9 mouse cellular contexts compared by ENCODE assay signal in the genomic region with DNA sequence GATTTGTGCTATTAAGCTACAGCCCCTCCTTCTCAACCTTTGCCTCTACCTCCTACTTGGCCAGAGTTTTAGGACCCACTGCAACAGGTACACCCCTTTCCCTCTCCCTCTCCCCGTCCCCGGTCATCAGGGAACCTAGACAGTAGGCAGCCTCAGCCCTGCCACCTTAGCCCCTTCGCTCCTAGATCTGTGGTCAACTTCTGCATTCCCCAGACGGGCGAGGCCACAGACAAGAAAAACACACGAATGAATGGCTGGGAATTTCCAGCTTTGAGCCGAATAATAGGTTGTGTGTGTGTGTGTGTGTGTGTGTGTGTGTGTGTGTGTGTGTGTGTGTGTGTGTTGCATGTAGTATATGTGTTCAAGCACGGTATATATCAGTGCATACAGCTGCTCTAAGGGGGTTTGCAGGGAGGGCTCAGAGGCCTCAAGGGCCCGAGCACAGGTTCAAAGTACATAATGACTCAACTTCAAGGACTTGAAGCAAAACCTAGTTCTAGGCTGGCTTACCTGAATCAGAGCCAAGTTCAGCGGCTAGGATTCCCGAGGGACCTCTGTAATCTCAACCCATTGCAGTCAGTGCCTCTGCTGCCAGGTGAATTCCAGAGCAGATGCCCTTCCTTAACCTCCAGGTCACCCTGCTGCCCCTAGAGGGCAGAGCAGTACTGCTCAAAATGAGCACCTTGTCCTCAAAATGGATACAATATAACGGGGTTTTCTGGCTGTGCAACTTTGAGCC. TPM values are rescaled to one million over a fixed set of nuclear protein-coding genes. Genes with fewer than 3 reads are reported as not detected.
DNase-seq lines count a peak whose midpoint lies in the region; TF ChIP-seq lines count a peak whose summit lies in the region.
"Had no signal": no experiment of that assay in that cellular context is flagged by ENCODE, and none has a peak within 500 bp of the region (broad histone marks: within the 10 kb centered on the region; RNA-seq: fewer than 3 reads in every experiment).

No protein-coding gene starts in this region.

- in situ Hi-C loops in ES-E14 (cut with MboI; ENCODE audit: low sequenced_read_pairs in 2 of 2, unreplicated experiment in 2 of 2), result no loop called here

- no peaks in the 10 kb centered on the region for H3K9me3 ChIP-seq in ES-E14 (ENCODE audit: control insufficient read depth, insufficient read depth, low read depth, low read length)
- H3K9me3 ChIP-seq: embryonic facial prominence, embryonic 12.5 days had no signal

- DNase-seq in heart, adult 8-10 months (ENCODE audit: low spot score), result peak; percentile 57
- no peak for DNase-seq in heart, postnatal 25 days (ENCODE audit: low spot score)
- DNase-seq in ES-E14 (ENCODE audit: low read depth, low spot score), result no peak
- peak; percentile 20 to 38 for DNase-seq in cerebellum, postnatal 36 days
- peak; percentile 77 for DNase-seq in kidney, postnatal 14 days
- no peak for DNase-seq in Muller cell, postnatal 12 days (ENCODE audit: inconsistent ontology term)
- DNase-seq in neural tube, embryonic 10.5 days (ENCODE audit: extremely low spot score, low spot score), result no peak

- H3K4me3 ChIP-seq in ES-E14 (ENCODE audit: insufficient read depth in 1 of 2, low read depth in 1 of 2, low read length in 2 of 2, poor library complexity in 1 of 2, severe bottlenecking in 1 of 2), result no peak overlapping the region
- no peak overlapping the region for H3K4me3 ChIP-seq in small intestine, adult 2 months (ENCODE audit: low read depth, low read length)
- H3K4me3 ChIP-seq: embryonic facial prominence, embryonic 12.5 days had no signal

- H3K36me3 ChIP-seq in ES-E14 (ENCODE audit: control insufficient read depth, insufficient read depth, low read length, poor library complexity, severe bottlenecking), result no peaks in the 10 kb centered on the region
- peaks cover 4% of the 10 kb centered on the region; the same call in 1 of the 2 replicates for H3K36me3 ChIP-seq in small intestine, adult 2 months (ENCODE audit: control insufficient read depth, insufficient read depth, low read length)
- H3K36me3 ChIP-seq: embryonic facial prominence, embryonic 12.5 days had no signal

- H3K27me3 ChIP-seq in small intestine, adult 2 months (ENCODE audit: control insufficient read depth, insufficient read depth, low read length), result no peaks in the 10 kb centered on the region
- H3K27me3 ChIP-seq: embryonic facial prominence, embryonic 12.5 days had no signal

- H3K27ac ChIP-seq in ES-E14 (ENCODE audit: insufficient read depth, low read depth, low read length, poor library complexity, severe bottlenecking), result no peak overlapping the region
- H3K27ac ChIP-seq in small intestine, adult 2 months (ENCODE audit: insufficient read depth, low read depth, low read length), result peak overlapping the region; percentile 87
- H3K27ac ChIP-seq: embryonic facial prominence, embryonic 12.5 days had no signal

- WGBS in small intestine, adult 2 months, result 19% methylated on average over 12 of the region's 12 CpGs

- TF ChIP-seq POLR2A in small intestine, adult 2 months (IDR thresholded peaks at IDR 0.05; ENCODE audit: low read depth, low read length), result no peak

- H3K4me1 ChIP-seq in ES-E14 (ENCODE audit: control insufficient read depth in 2 of 2, insufficient read depth in 2 of 2, low read length in 2 of 2, poor library complexity in 1 of 2), result peaks cover 2 to 24% of the 10 kb centered on the region in 2 experiments; a peak in 3 of 4 replicates
- peaks cover 58% of the 10 kb centered on the region for H3K4me1 ChIP-seq in small intestine, adult 2 months (ENCODE audit: control insufficient read depth, insufficient read depth, insufficient read length, low read length)

- intact Hi-C loops in heart, postnatal 25 days (cut with DNase I), result loop anchor here (2.0 kb wide), 2 partner anchors 25 to 79 kb away; a partner anchor contains a TSS

- H3K9ac ChIP-seq in ES-E14 (ENCODE audit: insufficient read depth, low read depth, low read length, poor library complexity, severe bottlenecking), result no peak overlapping the region
- H3K9ac ChIP-seq: embryonic facial prominence, embryonic 12.5 days had no signal

- TF ChIP-seq CTCF in small intestine, adult 2 months (IDR thresholded peaks at IDR 0.05; ENCODE audit: extremely low read depth, insufficient read length, insufficient replicate concordance, low read depth, low read length), result peak; percentile 57; the same call in 1 of the 2 replicates

TF ChIP-seq in ES-E14, 5 proteins besides CTCF, POLR2A, EP300 and RAD21:
- TF ChIP-seq HCFC1 (IDR thresholded peaks at IDR 0.05; ENCODE audit: borderline replicate concordance, insufficient read depth, low read length) (no peak), ZC3H11A (IDR thresholded peaks at IDR 0.05; ENCODE audit: borderline replicate concordance, low read depth, low read length) (peak; percentile 50; the same call in 1 of the 2 replicates)

RNA-seq across cellular contexts. Expression of a gene that starts 13.6 kb away (rescaled TPM):
- 1 to 10 TPM; 5.7 to 8.2 (median 7.2) TPM for total RNA-seq in heart, adult 8-10 months (2022)
- 1 to 10 TPM; 2.2 to 4.0 TPM for total RNA-seq in heart, postnatal 25 days (2021)
- 5.3 and 8.0 TPM in 2 replicates for total RNA-seq in ES-E14 (2012; rRNA removed)
- polyA plus RNA-seq in small intestine, adult 2 months (2012; rRNA removed), result 55.9 and 160 TPM in 2 replicates

RNA-seq across cellular contexts. Expression of a gene that starts 24.8 kb away (rescaled TPM):
- total RNA-seq in heart, adult 8-10 months (2022), result not detected
- total RNA-seq in heart, postnatal 25 days (2021), result not detected
- total RNA-seq in ES-E14 (2012; rRNA removed), result 1.3 and 5.1 TPM in 2 replicates
- polyA plus RNA-seq in small intestine, adult 2 months (2012; rRNA removed), result 0.62 and 0.94 TPM in 2 replicates
- polyA plus RNA-seq: embryonic facial prominence, embryonic 12.5 days had no signal

RNA-seq across cellular contexts. Expression of a gene that starts 40.0 kb away (rescaled TPM):
- total RNA-seq in heart, adult 8-10 months (2022), result not detected
- total RNA-seq in heart, postnatal 25 days (2021), result not detected
- 0.48 and 6.1 TPM in 2 replicates for total RNA-seq in ES-E14 (2012; rRNA removed)
- polyA plus RNA-seq in small intestine, adult 2 months (2012; rRNA removed), result 4.2 and 6.5 TPM in 2 replicates
- polyA plus RNA-seq: embryonic facial prominence, embryonic 12.5 days had no signal

RNA-seq across cellular contexts. Expression of a gene that starts 52.7 kb away (rescaled TPM):
- 100 to 1,000 TPM; 675 to 794 (median 735) TPM for total RNA-seq in heart, adult 8-10 months (2022)
- total RNA-seq in heart, postnatal 25 days (2021), result 100 to 1,000 TPM; 542 TPM
- 42.9 and 47.1 TPM in 2 replicates for total RNA-seq in ES-E14 (2012; rRNA removed)
- 154 and 238 TPM in 2 replicates for polyA plus RNA-seq in small intestine, adult 2 months (2012; rRNA removed)

RNA-seq across cellular contexts. Expression of a gene that starts 52.7 kb away (rescaled TPM):
- total RNA-seq in heart, adult 8-10 months (2022), result 10 to 100 TPM; 72.2 to 85.6 (median 78.5) TPM
- total RNA-seq in heart, postnatal 25 days (2021), result 10 to 100 TPM; 73.7 to 80.1 TPM
- 98.5 and 134 TPM in 2 replicates for total RNA-seq in ES-E14 (2012; rRNA removed)
- polyA plus RNA-seq in small intestine, adult 2 months (2012; rRNA removed), result 16.7 and 32.0 TPM in 2 replicates

Comparison
In these comparisons a context has a peak if more than half of its experiments do, and no peak if none do; other contexts are left out.
1. DNase-seq: peak in heart, adult 8-10 months (single experiment), cerebellum, postnatal 36 days (2 of 2) and kidney, postnatal 14 days (single experiment); none in heart, postnatal 25 days (single experiment), ES-E14 (single experiment), Muller cell, postnatal 12 days (single experiment) and neural tube, embryonic 10.5 days (single experiment).